Mouse (Mus musculus) embryonic stem cell, embryonic (primary cell): ENCODE measurements around the gene Kirrel3.

Experiments used
- CTCF ChIA-PET, 4 experiments: fragments of 300-600 bp in 2 of 4; fragments of 350-600 bp in 2 of 4; sonication (Branson Sonifier 250); formaldehyde crosslinking; loops; one replicate each; lab custom pipeline; 2022; ENCODE audit warnings: inconsistent platforms in 2 of 4; lab: Charles Lee
- POLR2A ChIA-PET, 4 experiments: fragments of 300-600 bp in 2 of 4; fragments of 350-600 bp in 2 of 4; sonication (Branson Sonifier 250); formaldehyde crosslinking; loops; one replicate each; lab custom pipeline; 2022; ENCODE audit warnings: antibody characterized with exemption in 4 of 4, inconsistent platforms in 1 of 4; lab: Charles Lee

The Kirrel3 gene

DNA sequence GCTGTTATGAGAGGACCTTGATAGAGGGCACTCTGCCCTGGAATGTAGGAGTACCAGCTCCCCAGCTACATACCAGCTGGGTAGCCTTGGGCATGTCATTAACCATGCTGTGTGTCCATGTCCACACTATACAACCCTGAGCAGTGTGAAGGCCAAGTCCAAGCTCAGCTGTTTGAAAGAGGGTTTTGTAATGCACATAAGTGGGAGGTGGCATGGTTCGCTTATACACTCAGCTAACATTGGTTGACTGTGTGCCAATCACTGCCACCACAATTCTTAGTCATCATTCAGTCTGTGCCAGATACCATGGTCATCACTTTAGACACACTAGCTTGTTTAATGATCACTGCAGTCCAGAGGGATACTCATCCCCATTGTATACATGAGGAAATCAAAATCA is 436.2 kb downstream of the Kirrel3 start:
- POLR2A ChIA-PET = interaction anchor here in 2 of 4 experiments (0.6 kb wide), 2 partner anchors 51 to 200 kb away, joined by 3 read pairs; no protein-coding TSS in a partner anchor
- CTCF ChIA-PET = interaction anchor here in 1 of 4 experiments (0.7 kb wide), 1 partner anchor 41 kb away, joined by 3 read pairs; no protein-coding TSS in a partner anchor

GRCm38 (mm10) chr9:34922716-34923115 is 437.0 kb downstream of the Kirrel3 start:
- ChIA-PET POLR2A (interaction anchor here in 2 of 4 experiments (0.6 kb wide), 2 partner anchors 52 to 201 kb away, joined by 3 read pairs; no protein-coding TSS in a partner anchor), CTCF (interaction anchor here in 1 of 4 experiments (0.7 kb wide), 1 partner anchor 40 kb away, joined by 3 read pairs; no protein-coding TSS in a partner anchor)

DNA sequence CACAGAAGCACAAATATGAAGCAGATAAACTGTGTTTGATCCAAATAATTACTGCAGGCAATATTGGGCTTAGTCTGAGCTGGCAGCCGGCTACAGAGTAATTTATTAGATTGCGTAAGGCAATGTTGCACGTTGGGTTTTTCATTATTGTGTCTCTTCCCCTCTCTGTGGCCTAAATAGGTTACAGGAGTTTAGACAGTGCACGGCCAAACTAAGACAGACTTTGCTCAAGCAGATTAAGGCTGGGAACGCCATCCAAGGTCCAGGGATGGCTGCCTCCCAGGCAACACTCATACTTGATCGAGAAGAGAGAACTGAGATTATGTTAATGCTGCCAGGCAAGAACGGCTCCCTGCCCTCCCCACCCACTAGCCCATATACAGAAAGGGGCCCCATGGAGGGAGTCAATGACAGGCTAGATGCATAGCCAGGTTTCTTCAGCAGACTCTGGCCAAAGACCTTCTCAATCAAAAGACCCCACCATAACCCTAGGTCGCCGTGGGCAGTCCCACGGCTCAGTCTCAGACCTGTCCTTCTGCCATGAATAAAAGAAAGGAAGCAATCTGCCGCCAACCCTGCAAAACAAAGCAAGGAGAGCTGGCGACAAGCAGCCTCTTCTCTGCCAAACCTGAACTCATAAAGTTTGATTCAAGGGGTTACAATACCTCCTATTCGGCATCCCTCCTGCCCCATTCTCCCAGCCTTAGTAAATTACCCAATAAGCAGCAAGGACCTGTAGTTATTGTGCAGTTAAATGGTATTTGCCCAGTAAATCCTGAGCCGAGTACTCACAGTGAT is 437.6 kb downstream of the Kirrel3 start:
- ChIA-PET POLR2A (no interaction called here), CTCF (no interaction called here)

DNA sequence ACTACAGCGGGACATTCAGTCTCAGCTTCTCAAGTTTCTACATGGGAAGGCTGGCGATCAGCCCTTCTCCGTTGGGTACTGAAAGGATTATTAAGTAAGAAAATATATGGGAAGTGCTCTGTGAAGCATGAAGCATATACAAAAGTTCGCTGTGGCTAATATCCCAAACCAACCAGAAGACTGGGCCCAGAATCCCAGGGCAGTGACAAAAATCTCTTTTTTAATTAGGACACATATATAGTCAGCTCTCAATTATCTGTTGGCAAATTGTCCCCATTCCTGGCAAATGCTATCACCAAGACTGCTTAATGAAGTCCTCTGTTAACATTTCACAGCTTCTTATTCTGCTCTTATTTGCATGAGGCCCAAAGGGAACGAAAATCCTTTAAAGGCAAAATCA is 439.9 kb downstream of the Kirrel3 start:
- ChIA-PET POLR2A (interaction anchor here in 1 of 4 experiments (0.7 kb wide), 1 partner anchor 42 kb away, joined by 3 read pairs; no protein-coding TSS in a partner anchor), CTCF (interaction anchor here in 1 of 4 experiments (0.7 kb wide), 1 partner anchor 98 kb away, joined by 5 read pairs; no protein-coding TSS in a partner anchor)

DNA sequence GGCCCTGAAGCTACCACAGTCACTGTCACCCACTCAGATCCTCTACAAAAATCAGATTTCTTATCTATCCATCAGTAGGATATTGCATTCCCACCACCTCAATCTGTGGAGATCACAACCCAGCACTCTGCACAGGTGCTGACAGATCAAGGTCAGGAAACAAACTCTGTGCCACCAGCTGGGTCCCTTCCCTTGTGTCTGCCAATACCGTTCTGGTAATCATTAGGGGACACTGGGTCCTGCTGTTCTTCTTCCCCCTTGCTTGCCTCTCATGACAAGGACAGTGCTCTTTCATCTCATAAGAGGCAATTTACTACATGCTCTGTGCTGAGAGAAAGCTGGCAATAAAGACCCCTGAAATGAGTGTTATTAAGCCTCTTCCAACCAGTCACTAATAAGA is 444.7 kb downstream of the Kirrel3 start:
- ChIA-PET POLR2A (no interaction called here), CTCF (no interaction called here)

DNA sequence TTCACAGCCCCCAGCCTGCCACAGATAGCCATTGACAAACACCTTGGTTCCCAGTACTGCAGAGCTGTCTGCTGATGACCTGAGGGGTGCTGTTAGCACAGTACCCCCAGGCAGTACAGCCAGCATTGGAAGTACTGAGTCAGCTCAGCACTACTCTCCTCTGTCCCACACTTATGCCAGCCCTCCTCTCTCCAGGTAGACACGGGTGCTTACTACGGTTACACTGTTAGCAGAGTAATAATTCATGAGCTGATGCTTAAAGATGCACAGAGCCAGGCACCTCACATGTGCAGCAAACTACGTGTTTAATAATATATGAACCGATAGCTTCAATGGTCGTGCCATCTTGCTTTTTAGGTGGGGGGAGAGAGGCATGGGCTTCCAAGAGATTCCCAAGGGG is 452.4 kb downstream of the Kirrel3 start:
- POLR2A ChIA-PET = interaction anchor here in 1 of 4 experiments (1.1 to 1.7 kb wide), 2 partner anchors 9 to 46 kb away, joined by 3 read pairs; no protein-coding TSS in a partner anchor
- CTCF ChIA-PET = interaction anchor here in 1 of 4 experiments (0.6 kb wide), 1 partner anchor 80 kb away, joined by 4 read pairs; no protein-coding TSS in a partner anchor

GRCm38 (mm10) chr9:34939621-34940020 is 453.9 kb downstream of the Kirrel3 start:
- ChIA-PET POLR2A (no interaction called here), CTCF (no interaction called here)

- CTCF ChIA-PET = interaction anchor here in 2 of 4 experiments (0.7 to 0.9 kb wide), 2 partner anchors 27 to 224 kb away, joined by 3 read pairs; no protein-coding TSS in a partner anchor
- POLR2A ChIA-PET = no interaction called here
Measured at GRCm38 (mm10) chr9:34942122-34942831, 456.6 kb downstream of the Kirrel3 start.

- CTCF ChIA-PET = interaction anchor here in 1 of 4 experiments (0.7 kb wide), 1 partner anchor 28 kb away, joined by 3 read pairs; no protein-coding TSS in a partner anchor
- POLR2A ChIA-PET = no interaction called here
Measured at GRCm38 (mm10) chr9:34942996-34943395, 457.3 kb downstream of the Kirrel3 start.

GRCm38 (mm10) chr9:34945301-34945700 is 459.6 kb downstream of the Kirrel3 start:
- CTCF ChIA-PET = interaction anchor here in 1 of 4 experiments (0.6 kb wide), 1 partner anchor 74 kb away, joined by 4 read pairs; no protein-coding TSS in a partner anchor
- POLR2A ChIA-PET = no interaction called here

- POLR2A ChIA-PET = interaction anchor here in 3 of 4 experiments (0.6 to 0.9 kb wide), 3 partner anchors 10 to 379 kb away, joined by 3 read pairs; no protein-coding TSS in a partner anchor
- CTCF ChIA-PET = interaction anchor here in 2 of 4 experiments (0.7 to 1.1 kb wide), 2 partner anchors 60 to 362 kb away, joined by 3 read pairs; no protein-coding TSS in a partner anchor
Measured at GRCm38 (mm10) chr9:34947258-34947657, 461.6 kb downstream of the Kirrel3 start.

GRCm38 (mm10) chr9:34947717-34948116 is 462.0 kb downstream of the Kirrel3 start:
- ChIA-PET CTCF (interaction anchor here in 2 of 4 experiments (0.7 to 1.1 kb wide), 2 partner anchors 60 to 363 kb away, joined by 3 read pairs; no protein-coding TSS in a partner anchor), POLR2A (interaction anchor here in 2 of 4 experiments (0.6 to 0.8 kb wide), 2 partner anchors 118 to 379 kb away, joined by 3 read pairs; no protein-coding TSS in a partner anchor)

- POLR2A ChIA-PET = interaction anchor here in 2 of 4 experiments (1.0 to 1.3 kb wide), 3 partner anchors 8 to 257 kb away, joined by 3 read pairs; partner anchors contain the start of gene Foxred1 (in 1 of the 2)
- CTCF ChIA-PET = interaction anchor here in 3 of 4 experiments (0.7 to 1.4 kb wide), 6 partner anchors 40 to 454 kb away, joined by 3 to 5 read pairs (median 3); no protein-coding TSS in a partner anchor
Measured at GRCm38 (mm10) chr9:34953420-34953819, 467.7 kb downstream of the Kirrel3 start.

GRCm38 (mm10) chr9:34954212-34954611 is 468.5 kb downstream of the Kirrel3 start:
- POLR2A ChIA-PET = interaction anchor here in 1 of 4 experiments (1.3 kb wide), 1 partner anchor 43 kb away, joined by 3 read pairs; no protein-coding TSS in a partner anchor
- CTCF ChIA-PET = interaction anchor here in 3 of 4 experiments (0.5 to 1.4 kb wide), 7 partner anchors 66 to 469 kb away, joined by 3 to 5 read pairs (median 3); no protein-coding TSS in a partner anchor

GRCm38 (mm10) chr9:34956512-34956911 is 470.8 kb downstream of the Kirrel3 start:
- ChIA-PET CTCF (interaction anchor here in 2 of 4 experiments (0.7 to 0.9 kb wide), 2 partner anchors 61 to 1015 kb away, joined by 3 read pairs; no protein-coding TSS in a partner anchor), POLR2A (no interaction called here)

DNA sequence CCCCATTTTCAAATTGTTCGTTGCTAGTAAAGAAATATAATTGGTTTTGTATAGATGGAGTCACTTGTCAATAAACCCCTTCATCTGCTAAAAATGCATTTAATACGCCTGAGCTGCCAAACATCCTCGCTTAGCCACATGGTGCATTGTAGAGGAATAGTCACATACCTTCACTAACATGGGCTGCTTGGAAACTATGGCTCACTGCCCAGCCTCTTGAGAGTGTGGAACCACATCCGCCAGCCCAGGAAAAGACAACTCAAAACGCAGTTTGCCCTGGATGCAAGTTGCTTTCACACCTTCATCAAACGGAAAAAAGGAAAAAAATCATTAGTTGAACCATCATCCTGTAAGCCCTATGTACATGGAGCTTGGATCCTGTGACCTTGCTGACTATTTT is 472.0 kb downstream of the Kirrel3 start:
- ChIA-PET POLR2A (no interaction called here), CTCF (interaction anchor here in 1 of 4 experiments (0.5 kb wide), 1 partner anchor 60 kb away, joined by 5 read pairs; no protein-coding TSS in a partner anchor)

DNA sequence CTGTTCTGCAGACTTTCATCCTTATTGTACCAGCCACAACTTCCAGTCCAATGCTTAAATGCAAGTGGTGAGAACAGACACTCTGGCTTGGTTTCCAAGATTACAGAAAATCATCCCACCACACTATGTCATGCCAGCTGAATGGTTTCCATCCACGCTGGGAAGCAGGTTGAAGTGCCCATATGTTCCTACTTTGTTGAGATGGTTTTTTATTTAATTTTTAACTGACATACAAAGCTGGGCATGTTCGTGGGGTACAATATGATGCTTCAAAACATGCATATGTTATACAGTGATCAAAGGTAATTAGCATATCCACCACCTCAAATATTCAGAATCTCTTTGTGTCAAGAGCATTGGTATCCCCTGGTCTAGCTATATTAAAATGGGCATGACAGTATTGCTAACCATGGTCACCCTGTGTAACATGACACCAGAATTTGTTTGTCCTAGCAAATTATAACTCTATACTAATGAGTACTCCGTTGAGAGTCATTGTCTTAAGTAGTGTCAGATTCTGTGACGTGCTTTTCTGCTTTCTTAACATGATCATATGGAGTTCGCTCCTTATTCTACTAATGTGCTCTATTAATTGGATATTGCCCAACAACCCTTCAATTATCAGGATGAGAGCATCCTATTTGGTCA is 472.6 kb downstream of the Kirrel3 start:
- CTCF ChIA-PET = no interaction called here
- POLR2A ChIA-PET = no interaction called here

- ChIA-PET POLR2A (no interaction called here), CTCF (interaction anchor here in 2 of 4 experiments (0.6 kb wide), 2 partner anchors 60 to 205 kb away, joined by 3 read pairs; no protein-coding TSS in a partner anchor)
Measured at GRCm38 (mm10) chr9:34960736-34961135, 475.0 kb downstream of the Kirrel3 start.
